Mouse (Mus musculus) erythroblast, adult 5-6 weeks (primary cell): Measurements from ENCODE around the gene Aldh3a2. TPM values are rescaled to one million over a fixed set of nuclear protein-coding genes. Genes with fewer than 3 reads are reported as not detected.
"Not testable (repeated sequence)": the region's sequence is repeated elsewhere in the genome, so short reads cannot be mapped to it uniquely, and the experiment has no call there.

Experiments
- ATAC-seq: replicated peaks from 2 replicates; pipeline ENCODE4 v1.8.0; 2016; ENCODE audit warnings: moderate number of reproducible peaks, mild to moderate bottlenecking, moderate TSS enrichment, inconsistent platforms; ENCODE audit not compliant: poor library complexity, low FRiP score, severe bottlenecking
- total RNA-seq, 2 experiments: library from RNA; stranded (forward) in 1 of 2; stranded (reverse) in 1 of 2; fragments of 150-400 nt in 1 of 2; fragments of 200-764, 138-1000 nt in 1 of 2; gene quantifications; 2 replicates each; pipeline versions ENCODE4 v1.2.3 to v1.2.4; 2015 to 2017; ENCODE audit warnings: low replicate concordance in 2 of 2

Aldh3a2 gene
- total RNA-seq (2015; ENCODE audit: low replicate concordance) (14.6 and 20.5 TPM in 2 replicates), total RNA-seq (2017; ENCODE audit: low replicate concordance) (5.0 and 20.4 TPM in 2 replicates)

DNA sequence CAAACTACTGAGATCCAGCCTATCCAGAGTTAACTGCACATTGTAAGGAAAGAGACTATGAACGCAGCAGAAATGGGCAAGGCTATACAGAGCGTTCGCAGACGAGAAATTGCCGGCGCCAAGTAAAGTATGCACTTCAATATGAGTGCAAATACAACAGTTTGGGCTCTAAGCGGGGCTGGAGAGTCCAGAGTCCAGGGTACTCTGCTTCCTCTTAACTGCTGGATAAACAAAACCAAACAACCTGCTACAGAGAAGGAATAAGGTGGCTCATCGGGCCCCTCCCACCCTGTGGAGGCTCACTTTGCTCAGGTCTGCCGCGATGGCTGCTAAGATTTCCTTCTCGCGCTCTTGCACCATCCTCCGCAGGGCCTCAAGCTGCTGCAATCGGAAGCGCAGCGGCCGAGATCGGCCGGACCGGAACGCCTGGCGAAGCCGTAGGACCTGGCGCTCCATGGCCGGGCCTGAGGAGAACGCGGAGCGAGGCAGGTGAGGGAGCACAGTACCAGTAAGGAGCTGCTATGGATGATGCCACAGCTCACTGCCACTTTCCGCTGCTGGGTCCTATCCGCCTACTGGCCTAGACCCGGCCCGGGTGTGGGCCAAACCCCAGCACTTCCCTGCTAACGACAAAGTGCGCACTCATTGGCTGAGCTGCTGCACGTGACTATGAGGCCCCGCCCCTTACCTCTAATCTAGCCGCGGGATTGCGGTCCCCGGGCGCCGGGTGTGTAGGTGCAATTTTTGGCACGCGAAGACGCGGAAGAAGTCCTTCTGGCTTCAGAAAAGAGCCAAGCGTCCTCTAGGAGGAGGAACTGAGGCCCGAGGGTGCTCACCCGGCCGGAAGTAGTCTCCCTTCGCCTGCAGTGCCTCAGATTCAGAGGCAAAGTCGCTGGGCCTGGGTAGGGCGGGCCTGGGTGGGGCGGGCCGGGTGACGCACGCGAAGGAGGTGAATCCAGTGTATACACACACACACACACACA, at the start of gene Aldh3a2:
TSS of gene Aldh3a2 (minus strand) at position 914 of the 983 bp plus-strand sequence.
- ATAC-seq = peak; percentile 100

DNA sequence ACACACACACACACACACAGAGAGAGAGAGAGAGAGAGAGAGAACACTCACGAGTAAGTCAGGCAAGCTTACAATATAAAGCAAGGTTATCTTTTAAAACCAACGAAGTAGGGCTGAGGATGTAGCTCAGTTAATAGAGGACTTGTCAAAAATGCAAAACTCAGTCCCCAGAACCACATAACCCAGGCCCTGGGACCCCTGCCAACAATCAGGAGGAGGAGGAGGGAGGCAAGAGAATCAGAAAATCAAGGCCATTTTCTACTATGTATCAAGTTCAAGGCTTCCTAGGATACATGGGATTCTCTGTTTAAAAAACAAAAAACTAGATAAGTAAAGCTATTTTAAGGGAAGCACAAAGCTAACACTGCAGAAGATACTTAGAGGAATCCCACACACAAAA, 49.6 kb upstream of the Aldh3a2 start:
- ATAC-seq = no peak

DNA sequence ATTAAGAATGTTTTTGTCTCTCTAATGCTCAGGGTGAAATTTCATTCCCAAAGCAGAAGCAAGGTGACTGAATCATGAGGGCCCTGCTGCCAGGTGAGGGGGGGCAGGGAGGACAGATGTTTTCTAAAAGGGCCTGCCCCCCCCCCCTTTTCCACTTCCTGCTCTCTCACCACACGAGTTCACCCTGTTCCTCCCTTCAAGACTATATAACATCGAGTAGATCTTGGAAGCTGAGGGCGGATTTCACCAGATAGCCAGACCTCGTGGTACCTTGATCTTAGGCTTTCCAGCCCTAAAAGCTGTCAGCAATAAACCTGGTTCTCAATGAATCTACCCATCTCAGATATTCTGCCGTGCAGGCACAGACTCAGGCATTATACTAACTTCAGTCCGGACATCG, 43.1 kb upstream of the Aldh3a2 start:
- ATAC-seq = no peak

DNA sequence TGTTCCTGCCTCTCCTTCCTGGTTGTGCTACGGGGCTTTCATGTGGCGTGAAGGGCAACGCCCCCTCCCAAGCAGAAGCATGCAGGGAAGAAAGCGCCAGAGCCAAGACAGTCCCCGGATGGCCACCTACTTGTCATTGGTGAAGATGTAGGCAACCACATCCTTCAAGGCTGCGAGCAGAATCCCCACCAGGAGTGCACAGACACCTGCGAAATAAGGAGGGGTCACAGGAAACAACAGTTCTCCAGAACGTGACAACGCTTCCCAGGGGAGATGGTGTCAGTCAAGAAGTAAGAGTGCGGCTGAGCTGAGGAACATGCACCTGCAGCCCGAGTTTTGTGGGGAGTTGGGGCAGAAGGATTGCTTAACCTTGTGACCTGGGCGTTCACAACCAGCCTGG, 42.6 kb upstream of the Aldh3a2 start:
- ATAC-seq = no peak

DNA sequence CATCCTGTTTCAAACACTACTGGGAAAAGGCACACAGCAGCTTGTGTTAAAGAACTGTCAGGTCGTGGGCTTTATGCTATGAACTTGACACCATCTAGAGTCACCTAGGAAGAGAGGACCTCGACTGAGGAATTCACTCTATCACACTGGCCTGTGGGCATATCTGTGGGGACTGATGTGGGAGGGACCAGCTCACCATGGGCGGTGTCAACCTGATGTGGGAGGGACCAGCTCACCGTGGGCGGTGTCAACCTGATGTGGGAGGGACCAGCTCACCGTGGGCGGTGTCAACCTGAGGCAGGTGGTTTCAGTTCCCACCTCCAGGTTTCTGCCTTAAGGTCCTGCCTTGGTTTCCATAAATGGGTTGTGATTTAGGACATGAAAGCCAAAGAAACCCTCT, 40.5 kb upstream of the Aldh3a2 start:
- ATAC-seq = peak; percentile 64

DNA sequence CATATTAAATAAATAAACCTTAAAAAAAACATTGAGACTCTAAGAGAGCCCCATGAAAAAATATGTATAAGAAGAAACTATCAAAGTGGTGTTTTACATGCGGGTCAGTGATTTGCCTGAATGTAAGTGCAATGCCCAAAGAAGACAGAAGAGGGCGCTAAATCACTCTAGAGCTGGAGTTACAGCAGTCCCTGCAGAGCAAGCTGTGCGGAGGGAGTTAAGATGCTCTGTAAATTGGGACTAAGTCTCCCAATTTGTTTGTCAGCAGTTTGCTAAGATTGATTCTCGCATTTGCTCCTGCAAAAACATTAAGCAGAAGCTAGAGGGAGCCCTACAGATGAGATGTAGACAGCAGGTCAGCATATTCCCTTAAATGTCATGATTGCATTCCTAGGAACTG, 38.1 kb upstream of the Aldh3a2 start:
- 0 out of 2 replicates have a peak, but pooled peaks have one; percentile 44 for ATAC-seq

DNA sequence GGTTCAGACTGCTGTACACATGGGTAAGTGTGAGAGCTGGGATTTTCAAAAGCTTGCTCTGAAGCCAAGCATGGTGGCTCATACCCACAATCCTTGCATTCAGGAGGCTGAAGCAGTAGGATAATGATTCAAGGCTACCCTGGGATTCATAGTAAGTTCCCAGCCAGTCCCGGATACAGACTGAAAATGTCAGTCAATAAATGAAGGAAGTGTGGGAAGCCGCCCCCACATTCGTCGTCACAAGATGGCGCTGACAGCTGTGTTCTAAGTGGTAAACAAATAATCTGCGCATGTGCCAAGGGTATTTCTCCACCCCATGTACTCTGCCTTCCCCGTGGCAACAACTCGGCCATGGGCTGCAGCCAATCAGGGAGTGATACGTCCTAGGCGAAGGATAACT, 37.3 kb upstream of the Aldh3a2 start:
- ATAC-seq = not testable (repeated sequence)

DNA sequence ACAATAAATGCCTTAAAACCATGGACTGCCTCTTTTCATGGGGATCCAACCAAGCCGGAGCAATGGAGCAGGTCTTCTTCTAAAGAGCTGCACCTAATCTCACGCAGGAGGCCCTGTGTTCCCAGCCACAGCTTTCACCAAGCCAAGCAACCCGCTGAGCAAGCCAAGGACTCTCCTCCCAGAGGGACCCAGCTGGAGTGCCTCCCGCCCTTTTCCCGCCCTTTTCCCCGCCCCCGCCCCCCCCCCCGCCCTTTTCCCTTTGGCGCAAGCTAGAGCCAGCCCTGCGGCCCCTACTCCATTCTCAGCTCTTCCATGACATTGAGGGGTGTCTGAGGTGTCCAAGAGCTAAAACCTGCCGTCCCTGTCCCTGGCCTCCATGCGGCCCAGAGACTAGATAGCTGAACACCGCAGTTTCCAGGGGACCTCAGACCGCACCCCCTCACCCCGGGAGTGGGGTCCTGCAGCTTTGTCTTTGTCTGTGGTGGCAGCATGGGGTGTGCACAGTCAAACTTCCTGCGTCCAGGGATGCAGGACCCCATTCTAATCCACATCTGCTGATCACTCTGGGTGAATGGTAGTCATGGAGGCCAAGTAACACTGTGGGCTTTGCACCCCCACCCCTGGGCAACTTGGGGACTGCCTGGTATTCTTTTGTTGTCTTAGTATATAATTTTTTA, 33.6 kb upstream of the Aldh3a2 start:
- ATAC-seq = no peak

DNA sequence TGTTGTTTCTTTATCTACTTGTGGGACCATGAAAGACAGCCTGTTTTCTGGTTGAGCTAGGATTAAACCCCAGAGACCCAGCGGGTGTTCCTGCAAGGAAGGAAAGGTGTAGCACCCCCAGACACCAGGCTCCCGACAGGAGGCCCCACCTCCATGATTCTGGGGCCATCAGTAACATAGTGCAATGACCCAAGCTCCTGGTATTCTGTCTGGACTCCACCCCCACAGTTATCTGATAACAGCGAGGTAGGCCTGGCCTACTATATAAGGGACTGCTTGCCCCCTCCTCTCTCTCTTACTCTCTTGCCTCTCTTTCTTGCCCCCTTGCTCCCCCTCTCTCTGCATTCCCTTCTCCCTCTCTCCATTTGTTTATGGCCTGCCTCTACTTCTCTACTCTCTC, 32.9 kb upstream of the Aldh3a2 start:
- ATAC-seq = no peak

DNA sequence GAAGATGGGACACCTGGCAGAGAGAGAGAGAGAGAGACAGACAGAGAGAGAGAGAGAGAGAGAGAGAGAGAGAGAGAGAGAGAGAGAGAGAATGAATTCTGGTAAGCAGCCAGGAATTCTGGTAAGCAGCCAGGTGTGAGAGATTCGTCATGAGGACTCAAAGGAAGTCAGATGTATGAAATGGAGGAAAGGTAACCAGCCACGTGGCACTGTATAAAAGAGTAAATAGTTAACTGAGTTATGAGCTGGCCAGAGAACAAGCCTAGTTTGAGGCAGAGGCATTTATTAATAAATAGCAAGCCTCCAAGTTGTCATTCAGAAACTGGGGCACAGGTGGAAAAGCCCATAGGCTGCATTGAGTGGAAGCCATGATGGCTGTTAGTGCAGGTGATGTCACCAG, 30.6 kb upstream of the Aldh3a2 start:
- no peak for ATAC-seq

DNA sequence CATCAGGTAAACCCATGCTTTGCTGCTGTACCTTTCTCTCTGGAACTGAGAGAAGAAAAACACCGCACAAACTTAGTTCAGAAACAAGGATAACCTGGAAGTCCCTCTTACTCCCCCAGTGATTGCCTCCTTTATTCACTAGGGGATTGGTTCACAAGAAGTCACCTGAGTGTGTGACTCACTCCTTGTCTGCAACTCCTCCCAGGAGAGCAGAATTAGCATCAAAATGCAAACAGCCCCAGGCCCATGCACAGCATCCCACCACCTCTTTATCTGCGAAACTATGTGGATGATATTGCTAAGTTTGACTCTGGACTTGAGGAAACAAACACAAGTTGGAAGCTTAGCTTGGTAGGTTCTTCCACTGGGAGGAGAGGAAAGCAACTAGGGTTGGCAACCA, 30.1 kb upstream of the Aldh3a2 start:
- ATAC-seq = no peak

DNA sequence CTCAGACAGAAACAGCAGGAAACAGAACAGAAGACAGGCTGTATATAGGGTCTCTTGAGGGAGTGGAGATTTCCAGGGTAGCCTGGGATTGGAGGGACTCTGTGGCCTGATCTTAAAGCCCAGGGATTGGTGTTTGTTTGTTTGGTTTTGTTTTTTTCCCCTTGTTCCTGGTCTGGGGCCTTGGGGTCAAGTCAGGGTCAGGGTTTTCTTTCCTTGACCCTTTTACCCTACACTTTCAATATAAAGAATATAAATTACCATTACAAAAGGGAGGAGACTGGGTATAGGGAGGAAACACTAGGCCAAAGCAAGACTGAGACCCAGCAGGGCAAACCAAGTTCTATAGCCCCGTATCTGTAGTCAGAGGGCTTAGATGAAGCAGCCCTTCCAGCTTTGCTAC, 29.3 kb upstream of the Aldh3a2 start:
- no peak for ATAC-seq

DNA sequence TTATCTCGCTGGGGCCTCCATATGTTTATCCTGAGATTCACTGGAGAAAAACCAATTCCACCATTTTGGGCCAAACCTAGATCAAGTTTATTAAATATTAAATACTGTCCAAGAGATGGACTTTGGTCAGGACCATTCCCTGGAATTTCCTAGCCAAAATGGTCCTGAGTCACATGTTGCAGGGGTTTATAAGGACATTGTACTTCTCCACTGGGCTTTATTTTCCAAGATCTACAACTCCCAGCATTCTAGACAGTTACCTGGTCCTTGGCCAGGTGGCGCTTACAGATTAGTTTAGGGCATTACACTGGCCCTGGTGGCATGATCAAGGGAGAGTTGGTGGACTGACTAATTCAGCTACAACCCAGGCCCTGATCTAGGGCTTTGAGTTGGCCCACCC, 28.3 kb upstream of the Aldh3a2 start:
- no peak for ATAC-seq

DNA sequence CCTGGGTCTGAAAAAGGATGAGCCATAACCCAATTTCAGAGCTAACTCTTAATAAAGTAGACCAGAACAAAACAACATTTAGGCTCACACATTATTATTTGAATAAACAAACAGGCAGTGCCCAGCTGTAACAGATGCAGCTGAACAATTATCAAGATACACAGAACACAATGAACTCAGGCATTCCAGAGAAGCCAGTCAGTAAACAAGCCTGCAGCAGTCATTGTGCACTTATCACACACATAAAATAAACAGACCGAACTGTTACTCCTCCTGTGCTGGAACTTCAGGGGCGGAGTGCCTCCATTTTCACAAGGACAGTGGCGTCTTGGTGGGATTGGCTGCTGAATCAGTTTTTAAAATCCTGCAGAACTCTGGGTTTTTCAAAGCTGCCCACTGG, 27.2 kb upstream of the Aldh3a2 start:
- no peak for ATAC-seq

DNA sequence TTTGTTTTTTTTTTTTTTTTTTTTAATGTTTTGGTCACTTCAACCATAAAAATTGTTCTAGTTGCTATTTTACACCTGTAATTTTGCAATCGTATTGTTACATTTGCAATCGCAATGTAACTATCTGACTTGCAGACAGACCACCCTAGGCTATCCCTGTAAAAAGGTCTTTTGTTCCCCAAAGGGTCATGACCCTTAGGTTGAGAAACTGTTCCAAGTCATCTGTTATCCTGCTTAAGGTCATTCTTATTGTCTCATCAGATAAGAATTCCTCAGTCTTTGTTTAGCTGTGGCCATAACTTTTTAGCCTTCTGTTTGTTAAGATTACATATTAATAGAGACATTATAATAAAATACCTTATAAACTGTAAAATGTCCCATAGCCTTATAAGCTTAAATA, 26.0 kb upstream of the Aldh3a2 start:
- no peak for ATAC-seq

DNA sequence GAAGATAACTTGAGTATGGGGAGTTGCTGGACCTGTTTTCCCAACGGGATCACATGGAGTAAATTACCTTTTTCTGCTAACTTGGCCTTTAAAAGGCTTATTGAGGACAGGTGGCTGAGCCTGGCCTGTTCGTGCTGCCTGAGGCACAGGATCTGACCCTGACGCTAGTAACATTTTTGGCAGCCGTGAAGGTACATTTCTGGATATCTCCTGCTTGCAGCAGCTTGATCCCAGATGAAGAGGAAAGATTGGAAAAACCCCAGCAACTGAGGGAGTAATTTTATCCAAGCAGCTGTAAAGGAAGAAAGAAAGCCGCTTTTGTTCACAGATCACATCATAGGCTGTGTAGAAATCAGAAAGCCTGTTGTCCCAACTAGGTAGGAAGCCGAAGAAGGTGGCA, 17.1 kb upstream of the Aldh3a2 start:
- no peak for ATAC-seq

DNA sequence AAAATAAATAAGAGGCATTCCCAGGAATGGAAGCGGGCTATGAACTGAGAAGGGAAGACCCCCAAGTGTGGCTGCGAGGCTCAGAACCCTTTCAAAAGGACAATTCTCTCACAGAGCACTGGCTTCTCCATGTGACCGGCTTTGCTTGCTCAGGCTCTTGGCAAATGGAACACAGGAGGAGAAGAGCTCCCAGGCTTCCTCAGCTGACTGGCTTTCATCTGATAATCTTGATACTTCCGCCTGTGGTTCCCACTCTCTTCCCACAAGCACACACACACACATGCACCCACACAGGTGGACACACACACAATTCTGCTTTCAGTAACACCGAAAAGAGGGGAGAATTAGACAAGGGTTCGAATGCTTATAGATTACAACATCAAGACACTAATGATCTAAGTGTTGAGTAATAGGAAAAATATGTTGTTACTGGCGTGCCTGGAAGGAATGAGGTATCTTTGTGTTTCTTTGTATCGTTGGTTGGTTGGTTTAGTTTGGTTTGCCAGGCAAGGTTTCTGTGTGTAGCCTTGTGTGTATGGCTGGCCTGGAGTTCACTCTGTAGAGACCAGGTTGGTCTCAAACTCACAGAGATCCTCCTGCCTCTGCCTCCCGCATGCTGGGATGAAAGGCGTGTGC, 16.3 kb upstream of the Aldh3a2 start:
- ATAC-seq = no peak

DNA sequence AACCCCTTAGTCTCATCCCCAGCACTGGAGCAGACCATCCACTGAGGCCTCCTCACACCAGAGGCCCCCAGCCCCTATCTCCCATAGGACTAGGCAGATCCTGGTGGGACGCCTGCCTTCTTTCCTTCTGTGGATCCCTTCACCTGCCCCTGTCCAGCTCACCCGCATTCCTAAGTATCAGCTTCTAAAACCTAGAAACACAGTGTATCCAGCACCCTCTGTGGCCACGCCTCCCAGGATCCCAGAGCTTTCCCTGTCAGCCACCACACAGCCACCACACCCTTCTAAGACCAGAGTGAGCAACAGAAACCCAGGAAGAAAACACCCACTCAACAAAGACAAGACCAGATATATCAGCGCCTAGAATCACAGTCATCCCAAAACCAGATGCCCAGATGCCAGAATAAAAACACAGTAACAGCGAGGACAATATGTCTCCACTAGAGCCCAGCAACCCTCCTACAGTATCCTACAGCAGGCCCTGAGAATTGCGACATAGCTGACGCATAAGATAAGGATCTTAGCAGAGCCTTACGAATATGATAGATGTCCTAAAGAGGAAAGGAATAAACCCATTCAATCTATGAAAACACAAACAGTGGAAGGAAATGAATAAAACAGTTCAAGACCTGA, 11.3 kb upstream of the Aldh3a2 start:
- ATAC-seq = no peak

DNA sequence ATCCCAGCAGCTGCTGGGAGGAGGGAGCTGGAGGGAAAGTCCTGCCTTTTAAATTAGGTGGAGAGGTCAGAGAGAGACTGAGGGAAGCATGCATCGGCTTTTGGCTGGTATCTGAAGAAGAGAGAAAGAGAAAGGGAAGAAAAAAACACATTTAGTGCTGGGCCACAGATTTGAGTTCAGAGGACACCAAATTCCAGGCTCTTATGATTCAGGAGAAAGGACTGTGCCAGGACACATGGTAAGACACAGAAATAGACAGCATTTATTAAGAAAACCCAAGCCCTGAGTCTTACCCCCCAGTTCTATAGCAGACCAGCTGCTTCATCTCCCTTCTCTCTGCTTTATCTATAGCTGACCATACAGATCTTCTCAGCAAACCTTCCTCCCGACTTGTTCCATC, 10.7 kb upstream of the Aldh3a2 start:
- ATAC-seq = no peak

DNA sequence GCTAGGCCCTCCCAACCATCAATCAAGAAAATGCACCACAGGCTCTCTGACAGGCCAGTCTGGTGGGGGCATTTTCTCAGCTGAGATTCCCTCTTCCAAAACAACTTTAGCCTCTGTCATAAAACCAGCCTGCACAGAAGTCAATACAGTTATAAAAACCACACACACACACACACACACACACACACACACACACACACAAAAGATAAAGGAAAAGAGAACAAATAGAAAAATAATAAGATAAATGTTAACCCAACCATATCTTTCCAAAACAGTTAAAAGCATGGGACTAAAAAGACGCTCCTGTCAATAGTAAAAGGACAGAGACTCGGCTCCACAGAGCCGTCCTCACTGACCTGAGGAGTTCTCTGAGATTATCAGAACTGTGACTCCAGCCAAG, 9.2 kb upstream of the Aldh3a2 start:
- no peak for ATAC-seq
